Comparison of ENCODE assay signal across 8 mouse cellular contexts in genomic region chr12:73053668-73054241, GRCm38 (mm10). TPM values are rescaled to one million over a fixed set of nuclear protein-coding genes. Genes with fewer than 3 reads are reported as not detected.
DNase-seq lines count a peak whose midpoint lies in the region; ATAC-seq and TF ChIP-seq lines count a peak whose summit lies in the region.

Six1 (minus strand) TSS chr12:73053887.

- H3K9ac ChIP-seq in embryonic facial prominence, embryonic 12.5 days: peak within 1 kb of the TSS; percentile 66
- peak within 1 kb of the TSS; percentile 82 for H3K9ac ChIP-seq in heart, embryonic 13.5 days
- H3K9ac ChIP-seq in kidney, embryonic 15.5 days: peak within 1 kb of the TSS; percentile 49

- H3K4me1 ChIP-seq in G1E (ENCODE audit: insufficient read depth, low read depth, low read length): peaks cover 37% of the 10 kb centered on the region
- peaks cover 55% of the 10 kb centered on the region for H3K4me1 ChIP-seq in embryonic facial prominence, embryonic 12.5 days
- H3K4me1 ChIP-seq in heart, embryonic 13.5 days: peaks cover 19% of the 10 kb centered on the region
- H3K4me1 ChIP-seq in kidney, embryonic 15.5 days: peaks cover 30% of the 10 kb centered on the region

- H3K4me3 ChIP-seq in G1E (ENCODE audit: low read depth, low read length): peak within 1 kb of the TSS; percentile 73
- H3K4me3 ChIP-seq in embryonic facial prominence, embryonic 12.5 days: peak within 1 kb of the TSS; percentile 59
- H3K4me3 ChIP-seq in heart, embryonic 13.5 days: peak within 1 kb of the TSS; percentile 62
- H3K4me3 ChIP-seq in kidney, embryonic 15.5 days (replicated peaks): peak within 1 kb of the TSS; percentile 61

- H3K4me2 ChIP-seq in embryonic facial prominence, embryonic 12.5 days (replicated peaks): peak within 1 kb of the TSS; percentile 85
- H3K4me2 ChIP-seq in heart, embryonic 13.5 days: peak within 1 kb of the TSS; percentile 79
- H3K4me2 ChIP-seq in kidney, embryonic 15.5 days: peak within 1 kb of the TSS; percentile 95

- peaks cover 69% of the 10 kb centered on the region for H3K27me3 ChIP-seq in G1E (ENCODE audit: insufficient read depth, low read length)
- H3K27me3 ChIP-seq in embryonic facial prominence, embryonic 12.5 days: peaks cover 5% of the 10 kb centered on the region; the same call in 1 of the 2 replicates
- H3K27me3 ChIP-seq in heart, embryonic 13.5 days (replicated peaks): peaks cover 83% of the 10 kb centered on the region
- H3K27me3 ChIP-seq in kidney, embryonic 15.5 days: peaks cover 92% of the 10 kb centered on the region

- DNase-seq in A20 (ENCODE audit: low read depth, low spot score): peak; percentile 85
- DNase-seq in G1E (ENCODE audit: low spot score): peak; percentile 74
- DNase-seq in lung, postnatal 14 days: peak; percentile 78
- peak; percentile 70 for DNase-seq in ovary, postnatal 14 days (ENCODE audit: low spot score)

- under 1% methylated on average over 42 of the region's 42 CpGs for WGBS in embryonic facial prominence, embryonic 12.5 days
- WGBS in heart, embryonic 13.5 days: 0% methylated on average over 41 of the region's 42 CpGs
- WGBS in kidney, embryonic 15.5 days: under 1% methylated on average over 41 of the region's 42 CpGs

- H3K27ac ChIP-seq in embryonic facial prominence, embryonic 12.5 days: peak within 1 kb of the TSS; percentile 95
- H3K27ac ChIP-seq in heart, embryonic 13.5 days (replicated peaks): no peak within 1 kb of the TSS
- no peak within 1 kb of the TSS for H3K27ac ChIP-seq in kidney, embryonic 15.5 days

- no peak for TF ChIP-seq CTCF in G1E (IDR thresholded peaks at IDR 0.05; ENCODE audit: low read depth, low read length)

- ATAC-seq in G1E (ENCODE audit: extremely low read depth, insufficient number of reproducible peaks, low FRiP score, poor library complexity, severe bottlenecking): peak; percentile 94
- ATAC-seq in embryonic facial prominence, embryonic 12.5 days (ENCODE audit: insufficient number of reproducible peaks, insufficient read depth, low FRiP score, low TSS enrichment): peak; percentile 66
- ATAC-seq in heart, embryonic 13.5 days (ENCODE audit: extremely low read depth, insufficient number of reproducible peaks, low FRiP score, low TSS enrichment): peak; percentile 55; the same call in 1 of the 2 replicates
- ATAC-seq in kidney, embryonic 15.5 days (replicated peaks; ENCODE audit: low FRiP score): peak; percentile 93
- no peak for ATAC-seq in frontal cortex, adult (ENCODE audit: low TSS enrichment)

- H3K36me3 ChIP-seq in G1E (replicated peaks): no peaks in the 10 kb centered on the region
- no peaks in the 10 kb centered on the region for H3K36me3 ChIP-seq in embryonic facial prominence, embryonic 12.5 days
- no peaks in the 10 kb centered on the region for H3K36me3 ChIP-seq in heart, embryonic 13.5 days
- H3K36me3 ChIP-seq in kidney, embryonic 15.5 days: no peaks in the 10 kb centered on the region

- no peaks in the 10 kb centered on the region for H3K9me3 ChIP-seq in G1E (replicated peaks)
- H3K9me3 ChIP-seq in embryonic facial prominence, embryonic 12.5 days: no peaks in the 10 kb centered on the region
- no peaks in the 10 kb centered on the region for H3K9me3 ChIP-seq in heart, embryonic 13.5 days
- no peaks in the 10 kb centered on the region for H3K9me3 ChIP-seq in kidney, embryonic 15.5 days (replicated peaks)

RNA-seq across cellular contexts. Expression of gene Six1, which starts in this region (rescaled TPM):
- 1.9 and 3.8 TPM in 2 replicates for total RNA-seq in G1E (2014; fragmentation: Nextera tagmentation)
- 2.0 and 2.9 TPM in 2 replicates for total RNA-seq in G1E (2017)
- polyA plus RNA-seq in G1E (2012): 2.2 and 2.5 TPM in 2 replicates
- 73.0 and 75.3 TPM in 2 replicates for polyA plus RNA-seq in embryonic facial prominence, embryonic 12.5 days (2016; fragmentation: Nextera tagmentation; extraction: Ambion mirVana)
- polyA plus RNA-seq in heart, embryonic 13.5 days (2015; fragmentation: Nextera tagmentation; extraction: Ambion mirVana): 0.34 and 0.79 TPM in 2 replicates
- 1.9 and 2.3 TPM in 2 replicates for polyA plus RNA-seq in kidney, embryonic 15.5 days (2015; fragmentation: Nextera tagmentation; extraction: Ambion mirVana)

Comparison
In these comparisons a context has a peak if more than half of its experiments do, and no peak if none do; other contexts are left out.
1. RNA of gene Six1 (polyA plus RNA-seq): 73.0 to 75.3 TPM in embryonic facial prominence, embryonic 12.5 days; 2.2 to 2.5 TPM in G1E, 1.9 to 2.3 TPM in kidney, embryonic 15.5 days and 0.34 to 0.79 TPM in heart, embryonic 13.5 days; every median in the first group is over 10 times any median in the second.
2. Peak in ATAC-seq, H3K4me3 ChIP-seq, H3K9ac ChIP-seq and H3K4me2 ChIP-seq in heart, embryonic 13.5 days; RNA of the gene not detected or under 1 TPM.
3. Peak in every context shown above with its lines, with median percentiles within 50 percentile points of each other: DNase-seq, H3K4me3 ChIP-seq, H3K4me2 ChIP-seq and H3K9ac ChIP-seq.